Mouse (Mus musculus): ENCODE data around the gene Slc2a3.

DNA sequence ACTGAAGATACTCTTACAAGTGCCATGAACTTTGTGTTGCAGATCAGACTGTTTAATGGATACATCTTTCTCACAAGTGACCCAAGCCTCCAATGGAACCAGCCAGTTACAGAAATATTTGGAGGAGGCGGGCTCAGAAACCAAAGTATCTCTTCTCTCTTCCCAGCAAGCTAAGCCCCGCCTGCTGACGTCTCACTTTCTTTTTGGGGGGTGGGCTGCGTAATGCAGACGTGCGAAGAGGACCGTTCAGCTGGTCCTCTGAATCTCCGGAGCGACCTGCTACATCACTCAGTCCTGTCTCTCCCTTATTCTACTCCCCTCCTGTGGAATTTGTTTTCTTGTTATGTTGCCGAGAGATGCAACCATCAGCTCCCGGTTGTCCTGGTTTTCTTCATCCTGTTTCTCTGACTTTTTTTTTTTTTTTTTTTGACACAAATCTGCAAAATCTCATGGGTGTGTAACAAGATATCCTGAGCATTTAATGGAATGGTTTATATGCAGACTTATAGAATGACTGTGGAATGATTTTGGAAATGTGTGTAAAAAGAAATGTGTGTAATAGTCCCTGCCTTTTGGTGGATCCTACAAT, 40.3 kb downstream of the Slc2a3 start:
- no peak for TF ChIP-seq CTCF (IDR thresholded peaks at IDR 0.05; ENCODE audit: borderline replicate concordance, insufficient read depth, low read depth, low read length)
- TF ChIP-seq POLR2A (IDR thresholded peaks at IDR 0.05; ENCODE audit: borderline replicate concordance, insufficient read depth, low read length), result peak; percentile 98

Data from cerebellum, adult 2 months (tissue).